Mouse (Mus musculus) thymus, postnatal 36 days (tissue): ENCODE measurements around the gene Gpr18.

ENCODE experiments used
- DNase-seq, 2 experiments: peaks; one replicate each; pipeline ENCODE4 v3.0.0; 2022; ENCODE audit warnings: mixed read lengths in 2 of 2

Gpr18 gene

DNA sequence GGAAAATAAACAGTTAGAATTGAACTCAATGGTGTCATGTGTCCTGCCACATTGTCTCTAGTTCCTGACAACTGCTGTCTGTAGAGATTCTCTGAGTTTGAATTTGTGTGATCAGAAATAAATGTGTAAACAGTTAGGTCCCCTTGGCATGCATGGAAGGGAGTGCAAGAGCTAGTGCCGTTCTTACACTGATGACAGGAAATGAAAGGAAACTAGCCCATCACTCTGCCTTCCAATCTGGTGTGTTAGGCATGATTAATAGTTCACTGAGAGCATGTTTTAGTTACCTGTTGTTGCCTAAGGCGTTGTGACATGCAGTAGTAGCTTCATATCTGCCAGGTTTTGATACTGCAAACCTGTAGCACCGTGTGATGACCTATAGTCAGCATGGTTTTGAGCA lies 32.4 kb upstream of the Gpr18 start:
- DNase-seq, result no peak

DNA sequence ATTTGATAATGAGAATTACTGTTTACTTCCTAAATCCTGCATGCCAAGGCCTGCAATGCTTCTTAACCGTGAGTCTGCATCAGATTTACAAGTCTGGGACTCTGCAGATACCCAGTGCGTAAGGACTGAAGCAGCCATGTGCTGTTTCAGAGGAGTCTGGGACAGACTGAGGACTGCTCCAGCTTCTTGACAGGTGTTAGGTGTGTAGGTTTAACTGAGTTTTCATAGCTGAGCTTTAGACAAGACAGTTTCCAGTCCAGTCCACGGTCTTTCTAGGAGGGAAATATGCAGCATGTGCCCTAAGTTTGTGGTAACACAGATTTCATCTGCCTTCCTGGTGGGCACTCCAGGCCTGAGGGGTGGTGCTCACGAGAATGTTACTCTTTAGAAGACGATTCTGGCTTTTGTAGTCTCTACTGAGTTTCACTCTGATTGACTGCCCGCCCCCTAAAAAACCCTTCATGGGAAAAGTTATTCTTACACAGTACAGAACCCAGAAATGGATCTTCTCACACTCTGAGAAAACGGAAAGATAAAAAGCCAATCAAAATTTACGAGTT lies 31.7 kb upstream of the Gpr18 start:
- no peak for DNase-seq

DNA sequence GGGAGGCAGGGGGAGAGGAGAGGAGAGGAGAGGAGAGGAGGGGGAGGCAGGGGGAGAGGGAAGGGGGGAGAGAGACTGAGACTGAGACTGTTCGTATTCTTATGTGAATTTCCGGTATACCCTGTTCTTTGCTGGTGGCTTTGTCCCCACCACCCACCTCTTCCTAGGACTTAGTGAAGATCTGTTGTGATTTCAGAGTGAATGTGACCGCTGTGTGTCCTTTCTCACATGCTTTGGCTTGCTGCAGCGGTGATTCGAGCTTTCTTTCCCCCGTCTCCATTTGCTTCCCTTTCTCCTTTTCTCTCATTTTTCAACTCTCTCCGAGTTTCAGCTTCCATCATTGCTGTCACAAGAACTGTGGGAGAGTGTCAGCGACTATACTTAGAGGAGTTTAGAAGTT lies 31.1 kb upstream of the Gpr18 start:
- DNase-seq, result no peak

DNA sequence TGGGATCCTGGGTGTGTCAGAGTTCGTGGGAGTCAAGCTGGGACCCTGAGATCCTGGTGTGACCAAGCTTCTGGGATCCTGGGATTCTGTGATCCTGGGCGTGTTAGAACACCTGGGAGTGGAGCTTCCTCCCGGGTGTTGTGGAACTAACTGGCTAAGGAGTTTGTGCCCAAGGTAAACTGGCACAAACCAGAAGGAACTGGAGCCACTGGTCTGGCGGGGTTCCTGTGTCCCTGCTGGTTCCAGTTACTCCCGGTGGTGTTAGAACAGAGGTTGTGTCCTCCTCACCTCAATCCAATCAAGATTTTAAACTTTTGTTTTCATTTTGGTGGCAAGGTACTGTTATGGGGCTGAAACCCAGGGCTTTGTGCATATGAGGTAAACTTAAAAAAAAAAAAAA lies 30.6 kb upstream of the Gpr18 start:
- no peak for DNase-seq

DNA sequence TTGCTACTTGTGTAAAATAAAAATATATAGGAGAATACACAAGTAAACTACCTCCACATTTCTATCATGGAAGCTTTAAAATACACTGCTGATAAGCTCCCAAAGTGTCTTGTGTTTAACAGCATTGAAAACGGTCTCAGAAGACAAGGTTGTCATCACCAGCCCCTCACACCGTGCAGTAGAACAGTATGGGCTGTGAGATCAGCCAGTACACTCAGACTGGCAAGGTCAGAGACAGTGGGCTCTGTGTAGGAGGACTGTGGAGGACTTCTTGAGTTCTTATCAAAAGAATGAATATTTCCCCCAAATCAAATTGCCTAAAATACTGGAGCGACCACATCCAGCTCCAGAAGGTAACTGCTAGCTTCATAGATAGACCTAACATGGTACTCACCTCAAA lies 24.0 kb upstream of the Gpr18 start:
- DNase-seq, result no peak

DNA sequence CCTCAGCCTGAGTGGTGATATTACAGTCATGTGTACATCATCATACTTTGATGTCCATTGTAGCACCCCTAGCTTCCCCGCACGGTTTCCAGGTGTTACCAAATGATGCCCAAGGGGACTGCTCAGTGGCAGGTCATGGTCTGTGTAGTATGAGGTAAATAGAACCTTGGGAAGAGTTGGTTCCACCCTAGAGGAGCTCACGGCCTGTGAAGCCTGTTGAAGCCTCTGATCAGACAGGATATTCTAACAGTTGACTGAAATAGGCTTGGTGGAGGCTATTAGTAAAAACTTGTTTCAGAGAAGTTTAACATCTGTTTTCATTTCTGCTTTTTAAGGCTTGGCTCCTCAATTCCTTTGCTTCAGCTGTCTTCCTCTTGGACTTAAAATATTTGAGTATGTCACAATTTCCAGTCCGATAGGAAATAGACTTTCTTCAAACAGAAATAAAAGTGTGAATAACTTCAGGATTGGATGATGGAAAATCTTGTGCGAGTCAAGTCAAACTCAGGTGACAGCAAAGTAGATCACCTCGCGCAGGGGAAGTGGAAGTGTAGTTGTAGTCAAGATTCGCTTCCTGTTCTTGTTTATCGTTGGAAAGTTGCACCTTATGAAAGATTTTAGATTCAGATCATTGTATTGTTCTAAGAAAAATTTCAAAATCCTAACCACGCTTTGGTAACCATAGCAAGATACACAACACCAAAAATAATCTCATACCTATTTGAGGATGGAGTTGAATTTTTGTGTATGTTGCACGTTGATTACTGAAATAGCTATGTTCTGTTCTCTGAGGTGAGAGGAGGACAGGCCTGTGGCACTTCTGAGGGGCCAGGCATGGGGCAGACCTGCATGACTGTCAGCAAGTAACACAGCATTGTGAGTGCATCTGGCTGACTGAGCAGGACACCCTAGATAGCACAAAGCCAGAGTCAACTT lies 22.9 kb upstream of the Gpr18 start:
- no peak for DNase-seq

DNA sequence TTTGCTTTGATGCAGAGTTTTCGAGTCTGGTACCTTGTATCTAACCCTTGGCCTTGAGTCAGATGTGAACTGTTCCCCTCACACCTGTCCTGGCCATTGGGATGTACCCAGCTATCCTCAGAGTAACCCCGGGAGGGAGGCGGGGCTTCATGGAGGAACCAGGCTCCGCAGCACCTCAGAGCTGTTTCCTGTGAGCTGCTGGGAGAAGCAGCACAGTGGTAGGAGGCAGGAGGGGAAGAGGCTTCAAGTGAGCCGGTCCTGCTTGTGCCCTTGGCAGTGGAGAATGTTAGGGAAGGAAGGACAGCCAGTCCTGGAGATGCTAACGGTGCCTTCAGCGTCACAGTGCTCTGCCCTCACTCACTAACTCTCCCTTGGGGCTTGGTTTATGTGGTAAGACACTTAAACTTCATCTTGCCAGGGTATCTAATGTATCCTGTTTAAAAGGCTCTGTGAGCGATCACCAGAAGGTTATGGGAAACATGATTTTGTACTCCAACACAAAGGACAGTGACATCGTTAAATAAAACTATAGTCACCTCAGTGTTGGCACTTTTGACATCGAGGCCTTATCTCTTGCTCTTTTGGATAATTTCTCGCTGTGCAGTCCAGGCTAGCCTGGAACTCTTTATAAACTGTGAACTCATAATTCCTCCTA lies 22.1 kb upstream of the Gpr18 start:
- peak in 1 of 2 experiments; percentile 43 for DNase-seq

DNA sequence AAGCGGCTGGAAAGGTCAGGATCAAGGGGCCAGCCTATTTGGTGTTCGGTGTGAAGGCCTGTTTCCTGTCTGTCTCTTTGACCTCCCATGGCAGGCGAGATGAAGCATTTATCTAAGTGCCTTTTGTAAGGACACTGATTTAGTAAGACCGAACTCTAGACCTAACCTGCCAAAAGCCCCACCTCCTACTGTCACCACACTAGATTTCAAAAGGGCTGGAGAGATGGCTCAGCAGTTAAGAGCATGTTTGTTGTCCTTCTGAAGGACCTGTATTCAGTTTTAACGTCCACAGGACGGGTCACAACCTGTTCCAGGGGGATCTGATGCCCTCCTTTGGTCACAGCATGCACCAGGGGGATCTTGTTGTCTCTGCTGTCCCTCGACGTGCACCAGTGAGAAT lies 21.3 kb upstream of the Gpr18 start:
- DNase-seq, result no peak

DNA sequence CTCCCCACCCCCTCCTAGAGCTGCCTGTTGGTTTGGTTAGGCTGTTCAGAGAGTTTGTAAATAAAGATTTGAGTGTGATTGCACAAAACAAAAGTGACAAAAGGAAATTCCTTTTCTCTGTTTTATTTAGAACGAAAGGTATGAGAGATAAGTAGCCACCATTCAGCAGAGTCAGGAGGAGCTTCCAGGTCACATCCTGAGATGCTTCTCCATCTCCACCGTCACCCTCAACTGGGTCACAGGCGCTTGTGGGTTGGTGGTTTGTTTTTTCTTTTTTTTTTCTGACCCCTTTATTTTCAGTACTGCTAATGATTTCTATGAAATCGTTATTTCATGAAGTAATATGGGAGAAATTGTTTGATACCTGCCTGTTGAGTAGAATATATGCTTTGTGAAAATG lies 20.8 kb upstream of the Gpr18 start:
- DNase-seq, result no peak

DNA sequence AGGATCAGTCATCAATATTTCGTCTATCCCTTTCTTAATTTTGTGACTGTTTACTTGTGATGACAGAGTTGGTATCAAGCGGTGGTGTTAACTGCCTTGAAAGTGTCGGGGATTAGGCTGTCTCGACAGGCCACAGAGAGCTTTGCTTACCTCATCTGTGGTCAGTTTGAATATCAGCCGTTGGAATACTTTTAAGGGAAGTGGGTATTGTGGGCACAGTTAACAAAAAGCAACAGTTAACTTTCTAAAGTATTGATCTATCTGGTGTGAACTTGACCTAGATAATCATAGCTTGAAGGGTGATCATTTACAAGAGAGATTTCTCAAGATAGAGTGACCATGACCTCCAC lies 19.0 kb upstream of the Gpr18 start:
- no peak for DNase-seq

DNA sequence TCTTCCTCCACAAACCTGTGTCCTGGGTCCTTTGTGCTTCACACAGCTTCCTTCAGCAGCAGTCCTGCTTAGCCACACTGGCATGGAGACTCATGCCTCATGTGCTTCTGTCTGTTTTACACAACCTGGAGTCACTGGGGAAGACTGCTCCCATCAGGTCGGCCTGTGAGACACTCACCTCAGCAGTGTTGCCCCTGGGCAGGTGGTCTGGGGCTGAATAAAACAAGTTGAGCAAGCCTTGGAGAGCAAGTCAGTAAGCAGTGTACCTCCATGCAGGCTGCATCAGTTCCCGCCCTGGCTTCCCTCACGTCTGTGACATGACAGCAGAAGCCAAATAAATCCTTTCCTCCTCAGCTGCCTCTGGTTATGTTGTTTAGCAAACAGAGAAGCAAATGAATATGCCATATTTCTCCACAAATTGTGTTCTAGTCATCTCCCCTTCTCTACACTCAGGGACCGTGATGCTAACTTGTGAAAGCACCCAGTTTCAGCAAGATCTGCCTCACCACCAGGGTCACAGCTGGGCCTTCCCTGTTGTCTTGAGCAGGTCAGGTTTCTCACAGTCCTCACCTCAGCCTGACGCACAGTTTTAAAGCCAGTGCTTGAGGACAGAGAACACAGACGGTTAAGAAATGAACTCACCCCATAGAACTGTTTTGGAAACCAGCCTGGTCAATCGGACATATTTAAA lies 18.5 kb upstream of the Gpr18 start:
- no peak for DNase-seq

DNA sequence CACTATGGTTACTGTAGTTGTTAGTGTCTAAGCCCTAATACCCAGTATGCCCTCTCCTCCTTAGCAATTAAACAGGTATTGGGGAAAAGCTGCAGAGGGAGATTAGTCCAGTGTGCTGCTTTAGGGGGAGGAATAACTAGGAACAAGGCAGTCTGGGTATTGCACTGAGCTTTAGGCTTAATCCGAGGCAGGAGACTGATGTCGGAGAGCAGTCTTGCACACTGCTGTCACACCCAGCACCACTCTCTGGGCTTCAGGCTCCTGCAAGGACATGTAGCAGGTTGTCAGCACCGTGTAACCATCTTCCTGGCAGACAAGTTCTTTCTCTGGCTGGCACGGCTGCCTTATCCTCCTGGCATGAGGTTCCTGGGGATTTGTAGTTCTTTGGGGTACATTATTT lies 16.6 kb upstream of the Gpr18 start:
- no peak for DNase-seq

DNA sequence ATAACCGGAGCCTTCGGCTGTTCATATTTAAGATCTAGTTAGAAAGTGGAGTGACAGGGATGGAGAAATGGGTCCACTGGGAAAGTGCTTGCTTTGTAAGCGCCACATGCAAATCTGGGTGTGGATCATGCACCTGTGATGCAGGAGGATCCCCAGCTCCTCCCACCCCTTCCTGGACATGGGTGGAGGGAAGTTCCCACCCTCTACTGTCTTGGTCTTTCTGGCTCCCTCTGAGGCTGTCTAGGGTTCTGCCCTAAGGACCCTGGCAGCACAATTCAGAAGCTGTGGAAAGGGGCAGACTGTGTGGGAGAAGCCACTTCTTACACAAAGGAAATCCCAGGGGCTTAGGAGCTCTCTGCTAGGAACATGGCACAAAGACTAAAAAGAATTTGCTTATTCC lies 16.0 kb upstream of the Gpr18 start:
- peak in 1 of 2 experiments; percentile 36 for DNase-seq

DNA sequence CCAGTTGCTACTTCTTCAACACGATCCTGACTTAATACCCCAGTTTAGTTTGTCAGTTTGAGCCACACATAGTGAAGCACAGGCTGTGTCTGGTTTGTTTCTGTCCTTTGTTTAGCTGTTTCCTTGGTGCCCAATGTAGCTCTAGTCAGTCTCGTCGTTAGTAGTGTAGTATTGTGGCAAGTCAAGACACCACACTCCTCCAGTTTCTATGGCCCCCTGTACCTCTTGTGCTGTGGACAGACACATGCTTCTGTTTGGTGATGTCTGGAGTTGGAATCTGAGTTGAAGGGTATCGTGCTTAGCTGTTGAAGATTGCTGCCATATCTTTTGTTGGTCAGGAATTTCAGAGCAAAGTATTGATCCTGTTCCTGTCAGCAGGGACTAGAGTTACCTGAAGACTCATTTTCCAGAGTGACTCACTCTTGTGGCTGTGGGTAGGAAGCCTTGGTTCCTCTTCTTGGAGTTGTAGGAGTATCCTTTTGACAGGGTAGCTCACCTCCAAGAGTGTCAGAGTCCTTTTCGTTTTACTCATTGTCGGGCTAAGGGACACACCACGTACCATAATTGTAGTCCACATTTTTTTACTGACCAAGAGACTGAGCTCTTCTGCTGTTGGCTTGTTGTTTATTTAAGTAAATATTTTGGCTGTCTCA lies 15.3 kb upstream of the Gpr18 start:
- no peak for DNase-seq

DNA sequence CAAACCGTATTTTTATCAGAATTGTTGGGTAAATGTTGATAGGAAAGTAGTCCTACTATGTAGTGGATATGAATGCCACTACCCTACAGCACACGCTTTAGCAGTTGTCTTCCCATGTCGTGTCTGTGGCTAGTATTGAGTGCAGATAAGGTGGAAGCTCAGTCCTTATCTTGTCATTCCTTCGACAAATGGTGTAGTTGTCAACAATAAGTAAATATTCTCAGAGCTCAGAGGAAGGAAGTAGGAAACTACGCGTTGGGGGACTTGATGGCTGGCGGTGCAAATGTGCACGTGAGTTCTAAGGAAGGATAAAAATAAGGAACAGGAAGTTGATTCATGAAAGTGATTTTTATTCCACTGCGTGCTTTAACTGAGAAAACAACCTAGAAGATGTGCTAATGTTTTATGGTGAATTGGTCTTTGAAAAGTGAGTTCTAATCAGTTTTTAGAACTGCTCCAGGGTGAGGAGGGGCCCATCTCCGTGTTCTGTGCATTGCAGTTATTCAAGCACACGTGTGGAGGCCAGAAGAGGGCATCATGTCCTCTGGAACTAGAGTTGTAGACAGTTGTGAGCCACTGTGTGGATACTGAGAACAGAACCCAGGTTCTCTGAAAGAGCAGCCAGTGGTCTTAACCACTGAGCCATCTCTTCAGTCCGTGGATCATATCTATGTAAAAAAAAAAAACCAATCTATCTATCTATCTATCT lies 13.8 kb upstream of the Gpr18 start:
- DNase-seq, result no peak

DNA sequence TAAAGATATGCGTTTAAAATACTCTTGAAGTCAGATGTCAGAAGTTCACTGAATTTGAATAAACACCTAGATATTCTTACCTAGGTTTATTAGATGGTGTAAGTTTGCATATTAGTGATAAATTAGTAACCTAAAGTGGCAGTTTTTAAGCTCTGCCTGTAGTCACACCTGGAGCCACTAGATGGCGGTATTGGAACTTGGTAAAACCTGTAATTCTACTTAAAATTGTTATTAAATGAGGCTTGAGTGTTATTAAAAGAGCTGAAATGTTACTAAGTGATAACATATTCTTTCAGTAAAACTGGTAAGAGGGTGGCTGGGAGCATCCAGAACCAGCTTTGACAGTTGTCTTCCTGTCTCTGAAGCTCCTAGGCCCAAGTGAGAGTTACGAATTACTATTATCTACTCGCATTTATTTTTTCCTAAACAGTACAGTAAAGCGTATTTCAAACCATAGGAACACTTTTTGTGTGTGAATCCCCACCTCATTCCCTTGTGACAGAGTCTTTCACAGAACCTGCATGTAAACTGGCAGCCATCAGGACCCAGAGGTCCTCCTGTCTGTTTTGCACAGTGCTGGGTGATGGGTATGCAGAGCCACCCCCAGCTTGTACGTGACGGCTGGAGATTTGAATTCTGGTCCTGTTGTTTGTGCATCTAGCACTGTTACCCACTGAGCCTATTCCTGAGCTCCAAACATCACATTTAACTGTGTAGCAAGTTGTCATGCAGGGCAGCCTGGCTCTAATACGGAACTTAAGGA lies 13.0 kb upstream of the Gpr18 start:
- DNase-seq, result peak; percentile 39 to 48

DNA sequence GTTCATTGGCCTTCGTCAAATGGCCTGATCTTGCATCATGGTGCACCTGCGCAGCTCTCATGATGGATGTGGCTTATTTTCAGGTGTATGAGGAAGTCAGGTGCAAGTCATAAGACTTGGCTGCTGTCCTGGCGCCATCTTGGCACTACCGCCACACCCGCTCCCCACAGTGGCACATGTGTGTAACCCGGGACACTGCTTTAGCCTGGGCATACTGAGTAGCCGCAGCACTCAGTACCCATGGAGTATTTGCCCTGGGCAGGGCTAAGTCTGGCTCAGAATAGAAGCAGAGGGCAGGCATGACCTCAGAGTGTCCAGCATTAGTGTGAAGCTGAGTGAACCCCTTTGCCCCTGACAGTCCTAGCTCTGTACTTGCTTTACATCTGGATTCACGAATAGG lies 11.9 kb upstream of the Gpr18 start:
- DNase-seq, result no peak

DNA sequence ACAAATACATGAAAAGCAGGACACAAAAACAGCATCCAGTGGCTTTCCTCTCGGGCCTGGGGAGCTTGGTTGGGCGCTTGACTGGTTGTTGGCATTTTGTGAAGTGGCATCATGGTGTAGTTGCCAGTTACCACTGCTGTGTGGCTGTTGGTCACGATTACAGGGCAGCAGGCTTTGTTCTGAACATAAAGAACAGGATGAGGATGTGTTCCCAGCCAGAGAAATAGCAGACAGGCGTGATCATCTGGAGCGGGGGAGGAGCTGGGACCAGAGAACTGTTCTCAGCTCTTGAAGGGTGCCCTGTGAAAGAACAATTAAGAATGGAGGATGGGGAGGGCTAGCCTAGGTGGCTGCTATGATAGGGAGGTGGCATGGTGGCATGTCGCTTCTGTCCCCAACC lies 11.3 kb upstream of the Gpr18 start:
- DNase-seq, result no peak

DNA sequence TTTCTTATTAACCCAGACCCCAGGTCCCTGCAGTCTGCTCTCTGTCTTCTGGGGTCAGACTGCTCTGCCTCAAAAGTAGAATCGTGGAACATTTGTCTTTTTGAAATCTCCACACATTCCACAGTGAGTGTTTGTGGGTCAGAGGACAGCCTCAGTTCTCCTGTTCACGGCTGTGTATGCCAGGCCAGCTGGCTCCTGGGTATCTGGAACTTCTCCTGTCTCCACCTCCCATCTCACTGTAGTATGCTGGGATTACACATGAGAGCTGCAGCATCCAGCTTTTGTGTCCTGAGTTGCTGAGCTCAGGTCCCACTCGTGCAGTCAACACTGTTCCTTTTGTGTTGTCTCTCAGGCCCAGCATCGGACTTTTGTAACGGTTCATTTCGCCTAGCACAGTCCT lies 9.3 kb upstream of the Gpr18 start:
- no peak for DNase-seq

DNA sequence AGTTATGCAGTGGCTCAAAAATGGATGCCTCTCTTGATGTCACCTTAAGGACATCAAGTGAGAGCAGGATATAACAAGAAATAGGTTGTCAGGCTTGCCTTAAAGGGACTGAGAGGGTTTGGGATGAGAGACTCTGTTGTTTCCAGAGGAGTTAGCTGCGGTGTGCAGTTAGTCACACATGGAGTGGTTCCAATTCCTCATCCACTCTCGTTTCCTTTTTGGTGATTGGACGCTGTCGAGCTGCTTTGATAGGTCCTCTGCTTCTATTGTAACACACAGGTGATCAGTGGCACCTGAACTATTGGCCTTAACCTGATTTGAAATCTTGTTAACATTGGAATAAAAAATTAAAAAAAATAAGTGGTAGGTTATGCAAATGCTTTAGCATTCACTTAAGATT lies 7.2 kb upstream of the Gpr18 start:
- no peak for DNase-seq

DNA sequence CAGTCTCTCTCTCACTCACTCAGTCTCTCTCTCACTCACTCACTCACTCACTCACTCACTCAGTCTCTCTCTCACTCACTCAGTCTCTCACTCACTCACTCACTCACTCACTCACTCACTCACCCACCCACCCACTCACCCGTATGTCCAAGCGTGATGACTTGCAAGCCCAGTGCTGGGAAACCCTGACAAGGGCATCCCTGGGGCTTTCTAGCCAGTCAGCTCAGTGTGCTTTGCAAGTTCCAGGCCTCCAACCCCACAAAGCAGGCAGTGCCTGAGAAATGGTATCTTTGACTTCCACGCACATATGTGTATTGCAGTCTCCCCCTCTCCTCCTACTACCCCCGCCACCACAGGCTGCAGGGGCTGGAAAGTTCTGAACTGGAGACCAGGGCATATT lies 6.4 kb upstream of the Gpr18 start:
- DNase-seq, result no peak
